Mouse (Mus musculus): Measurements from ENCODE around the gene Mlc1. TPM values are rescaled to one million over a fixed set of nuclear protein-coding genes. Genes with fewer than 3 reads are reported as not detected.

Mlc1 gene
- under 1 TPM in 1 of 3 experiments, not detected in 2; 0.16 TPM for polyA plus RNA-seq (2017; shearing (Covaris generic))

DNA sequence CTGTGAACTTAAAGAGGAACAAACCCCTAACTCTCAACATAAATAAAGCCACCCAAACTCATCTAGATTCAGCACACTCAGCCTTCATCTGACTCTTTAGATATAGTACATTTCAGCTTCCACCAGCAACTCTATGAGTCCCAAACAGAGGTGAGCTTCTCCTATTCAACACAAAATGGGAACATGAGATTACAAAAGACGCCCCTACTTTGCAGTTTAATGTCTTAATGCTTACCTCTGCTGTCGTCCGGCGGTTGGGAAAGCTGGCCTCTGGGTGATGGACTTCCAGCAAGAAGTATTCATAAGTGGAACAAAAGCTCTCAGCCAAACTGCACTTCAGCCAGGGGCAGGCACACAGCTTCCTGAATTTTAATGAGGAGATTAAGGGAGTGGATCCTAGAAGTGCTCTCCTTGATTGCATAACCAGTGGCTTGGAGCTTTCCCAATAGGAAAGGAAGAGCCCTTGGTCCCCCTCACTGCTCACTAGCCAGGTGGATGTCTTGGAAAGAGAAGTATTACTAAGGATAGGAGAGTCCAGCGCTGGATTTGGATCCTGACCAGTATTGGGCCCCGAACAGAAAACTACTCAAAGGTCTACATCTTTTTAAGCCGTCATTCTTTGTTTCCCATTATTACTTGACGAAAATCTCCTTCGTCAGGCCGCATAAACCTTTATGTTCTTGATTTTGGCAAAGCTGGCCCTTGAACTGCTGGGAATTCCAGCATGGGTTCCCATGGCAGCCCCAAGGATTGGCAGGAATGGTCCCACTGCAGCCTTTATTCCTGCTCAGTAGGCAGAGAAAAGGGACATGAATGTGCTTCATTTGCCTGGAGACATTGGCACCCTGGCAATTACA lies at the start of gene Mlc1:
Gene Mlc1 (minus strand): TSS at position 727 of the 857 bp plus-strand sequence.
- ATAC-seq, result no peak

DNA sequence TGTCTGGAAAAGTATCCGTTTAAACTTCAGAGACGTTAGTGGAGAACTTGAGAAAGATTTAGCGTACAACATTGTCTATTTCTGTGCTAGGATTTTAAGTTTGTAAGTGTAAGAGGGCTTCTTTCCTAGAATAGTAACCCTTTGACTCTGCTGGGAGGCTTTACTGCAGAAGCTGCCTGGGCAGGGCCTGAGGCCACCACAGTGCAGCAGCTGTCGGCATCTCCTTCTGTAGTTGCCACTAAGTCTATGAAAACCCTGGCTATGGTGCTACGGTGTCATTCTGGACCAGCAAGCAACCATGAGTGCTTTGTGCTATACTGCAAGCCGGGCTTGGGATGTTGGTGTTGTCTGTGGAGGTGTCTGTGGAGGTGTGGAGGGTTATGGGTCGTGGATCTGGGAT lies 41.7 kb upstream of the Mlc1 start:
- no peak for ATAC-seq

DNA sequence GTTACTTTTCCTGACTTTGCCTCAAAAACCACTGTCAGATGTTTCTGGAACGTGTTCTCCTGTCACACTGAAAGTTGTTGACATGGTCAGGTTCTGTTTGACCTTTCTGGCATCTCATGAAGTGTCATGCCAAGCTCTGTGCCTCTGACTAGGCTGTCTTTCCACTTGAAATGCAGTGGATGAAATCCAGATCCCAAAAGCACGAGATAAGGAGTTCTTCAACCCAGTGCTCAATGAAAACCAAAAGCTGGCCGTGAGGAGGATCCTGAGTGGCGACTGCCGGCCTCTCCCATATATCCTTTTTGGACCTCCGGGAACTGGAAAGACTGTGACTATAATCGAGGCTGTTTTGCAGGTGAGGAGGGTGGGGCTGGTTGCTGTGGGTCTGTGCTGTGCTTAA lies 41.3 kb upstream of the Mlc1 start:
- no peak for ATAC-seq

DNA sequence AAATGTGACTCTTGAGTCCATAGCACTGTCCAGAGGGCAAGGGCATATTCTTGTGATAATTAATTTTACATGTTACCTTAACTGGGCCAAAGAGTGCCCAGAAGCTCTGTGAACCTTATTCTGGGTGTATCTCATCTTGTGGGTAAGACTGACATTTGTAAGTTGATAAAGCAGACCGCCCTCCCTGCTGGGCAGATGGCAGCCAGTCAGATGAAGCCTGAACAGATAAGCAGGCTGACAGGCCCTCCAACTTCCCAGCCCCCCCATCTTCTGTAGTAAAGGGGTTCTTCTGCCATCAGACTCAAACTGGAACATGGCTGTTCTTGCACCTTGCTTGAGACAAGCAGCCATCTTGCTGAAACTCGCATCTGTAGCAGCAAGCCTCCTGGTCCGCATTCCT lies 37.9 kb upstream of the Mlc1 start:
- ATAC-seq, result no peak

DNA sequence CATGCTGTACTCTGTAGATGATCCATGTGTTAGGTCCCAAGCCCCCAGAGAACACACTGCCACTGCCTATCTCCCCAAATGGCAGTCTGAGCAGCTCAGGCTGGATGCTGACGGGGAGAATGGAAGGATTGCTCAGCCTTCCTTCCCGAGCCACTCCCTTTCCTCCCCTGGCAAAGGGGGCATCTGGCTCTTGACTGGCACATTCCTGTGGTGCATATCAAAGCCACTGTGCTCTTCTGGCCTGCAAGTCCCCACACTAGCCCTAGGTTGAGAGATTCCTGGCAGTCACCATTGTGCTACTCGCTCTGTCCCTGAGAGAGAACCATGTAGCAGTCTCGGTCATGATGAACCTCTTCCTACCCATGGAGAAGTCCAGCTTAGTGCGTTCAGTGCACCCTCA lies 29.0 kb upstream of the Mlc1 start:
- ATAC-seq, result no peak

DNA sequence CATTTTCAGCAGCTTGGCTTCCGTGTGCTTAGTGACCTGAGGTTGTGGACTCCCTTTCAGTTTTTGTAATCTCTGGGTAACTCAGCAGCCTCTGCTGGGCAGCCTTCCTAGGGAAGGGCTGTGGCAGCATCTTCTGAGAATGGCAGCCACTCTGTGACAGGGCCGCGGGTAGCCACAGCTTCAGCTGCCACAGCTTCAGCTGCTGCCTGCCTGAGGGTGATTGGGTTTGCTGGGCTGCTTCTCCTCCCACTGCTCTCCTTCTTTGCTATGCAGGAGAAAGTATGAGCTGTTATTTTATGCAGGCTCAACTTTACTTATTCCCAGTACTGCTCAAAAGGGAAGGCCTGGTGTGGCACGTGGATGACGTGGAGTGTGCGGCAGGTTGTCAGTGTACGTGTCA lies 28.2 kb upstream of the Mlc1 start:
- no peak for ATAC-seq

DNA sequence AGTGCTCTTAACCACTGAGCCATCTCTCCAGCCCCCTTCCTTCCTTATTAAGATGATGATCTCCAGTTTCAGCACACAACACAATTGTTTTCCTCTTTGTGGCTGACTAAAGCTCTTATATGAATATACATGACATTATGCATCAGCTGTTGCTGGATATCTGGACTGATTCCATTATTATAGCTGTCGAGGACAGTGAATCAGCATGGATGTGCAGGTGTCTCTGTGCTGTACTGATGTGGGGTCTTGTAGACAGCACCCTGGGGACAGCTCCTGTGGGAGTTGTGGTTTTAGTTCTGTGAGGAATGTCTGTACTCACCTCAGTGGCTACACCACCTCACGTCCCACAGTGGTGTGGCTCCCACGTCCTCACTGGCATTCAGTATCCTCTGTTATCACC lies 22.4 kb upstream of the Mlc1 start:
- ATAC-seq, result no peak

DNA sequence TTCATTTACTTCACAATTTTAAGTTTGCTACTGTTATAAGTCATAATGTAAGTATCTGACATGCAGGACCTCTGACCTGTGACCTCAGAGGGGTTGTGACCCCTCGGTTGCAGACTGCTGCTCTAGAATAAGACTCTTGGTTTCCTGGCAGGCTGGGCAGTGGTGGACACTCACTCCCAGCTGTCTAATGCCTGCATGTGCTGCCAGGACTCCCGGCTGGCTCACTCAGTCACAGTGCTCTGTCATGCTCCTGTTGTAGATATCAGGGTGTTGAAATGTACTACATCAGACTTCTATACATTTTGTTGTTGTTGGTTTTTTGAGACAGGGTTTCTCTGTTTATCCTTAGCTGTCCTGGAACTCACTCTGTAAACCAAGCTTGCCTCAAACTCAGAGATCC lies 21.6 kb upstream of the Mlc1 start:
- ATAC-seq, result no peak

DNA sequence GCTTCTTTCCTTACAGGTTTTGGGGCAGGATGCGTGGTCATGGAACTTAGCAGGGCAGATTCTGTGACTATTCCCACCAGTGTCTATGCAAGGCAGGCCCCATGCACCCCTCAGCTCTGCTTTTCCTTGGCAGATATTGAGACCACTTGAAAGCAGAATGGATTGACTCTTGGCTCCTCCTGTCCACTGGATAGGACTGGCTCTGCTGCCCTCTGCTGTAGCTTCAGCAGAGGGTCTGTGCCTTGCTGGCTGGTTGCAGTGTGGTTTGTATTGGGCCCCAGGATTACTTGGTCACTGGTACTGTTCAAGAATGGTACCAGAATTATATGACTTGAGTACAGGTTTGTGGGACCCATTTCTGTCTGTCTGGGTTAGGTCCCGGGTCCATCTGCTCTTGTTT lies 20.3 kb upstream of the Mlc1 start:
- ATAC-seq, result no peak

DNA sequence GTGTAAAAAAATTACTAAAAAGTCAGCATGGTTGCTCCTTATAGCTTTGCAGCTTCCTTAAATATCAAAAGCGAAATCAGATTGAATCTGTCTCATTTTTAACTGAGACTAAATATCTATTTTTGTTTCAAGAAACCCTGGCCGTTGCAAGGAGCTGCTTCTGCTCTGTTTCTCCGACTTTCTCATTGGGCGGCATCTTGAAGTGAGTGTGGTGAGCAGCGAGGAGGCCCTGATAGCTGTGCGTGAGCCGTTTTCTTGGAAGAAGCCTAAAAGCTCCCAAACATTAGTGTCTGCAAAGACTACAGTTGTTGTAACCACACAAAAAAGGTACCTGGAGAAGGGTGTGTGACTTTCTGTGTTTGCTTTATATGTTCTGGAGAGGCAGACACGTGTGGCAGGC lies 19.8 kb upstream of the Mlc1 start:
- ATAC-seq, result no peak

DNA sequence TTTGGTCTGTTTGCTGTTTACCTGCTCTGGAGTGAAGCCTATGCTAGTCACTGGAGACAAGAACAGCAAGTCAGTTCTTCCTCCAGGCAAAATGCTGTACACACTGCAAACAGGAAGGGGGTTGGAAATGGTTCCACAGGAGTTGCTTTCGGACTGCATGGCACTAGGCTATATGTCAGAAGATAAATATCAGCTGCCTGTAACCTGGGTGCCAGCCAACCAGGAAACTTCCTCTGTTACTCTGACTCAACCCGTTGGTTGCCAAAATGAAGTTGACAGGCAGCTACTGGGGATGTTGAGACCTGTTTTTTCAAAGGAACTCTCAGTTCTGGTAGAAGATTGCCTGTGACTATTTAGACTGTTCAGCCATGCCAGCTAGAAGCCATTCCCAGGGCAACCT lies 10.4 kb upstream of the Mlc1 start:
- no peak for ATAC-seq

DNA sequence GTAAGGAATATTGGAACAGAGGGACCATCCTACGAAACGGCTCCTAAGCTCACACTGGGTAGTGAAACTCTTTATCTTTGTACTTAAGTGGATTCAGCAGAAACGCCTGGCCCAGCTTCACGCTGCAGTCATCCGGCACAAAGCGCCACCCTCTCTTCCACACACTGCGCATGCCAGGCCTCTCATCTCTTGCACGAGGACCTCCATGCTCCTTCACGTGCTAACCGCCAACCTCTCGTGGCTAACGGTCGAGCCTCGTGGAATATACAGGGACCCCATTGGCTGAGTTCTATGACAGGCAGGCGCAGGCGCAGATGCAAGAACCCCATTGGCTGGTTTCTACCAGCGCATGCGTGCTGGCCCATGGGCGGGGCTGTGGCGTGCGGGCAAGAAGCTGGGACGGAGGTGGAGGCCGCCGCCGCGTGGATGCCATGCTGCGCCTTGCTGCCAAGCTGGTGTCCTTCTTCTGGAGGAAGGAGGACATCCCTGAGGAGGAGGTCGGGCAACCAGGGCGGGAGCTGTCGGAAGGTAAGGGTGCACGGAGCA lies 3.8 kb upstream of the Mlc1 start, which contains the start of gene Mov10l1:
Gene Mov10l1 (plus strand): TSS at position 376 of the 546 bp plus-strand sequence.
- no peak for ATAC-seq

DNA sequence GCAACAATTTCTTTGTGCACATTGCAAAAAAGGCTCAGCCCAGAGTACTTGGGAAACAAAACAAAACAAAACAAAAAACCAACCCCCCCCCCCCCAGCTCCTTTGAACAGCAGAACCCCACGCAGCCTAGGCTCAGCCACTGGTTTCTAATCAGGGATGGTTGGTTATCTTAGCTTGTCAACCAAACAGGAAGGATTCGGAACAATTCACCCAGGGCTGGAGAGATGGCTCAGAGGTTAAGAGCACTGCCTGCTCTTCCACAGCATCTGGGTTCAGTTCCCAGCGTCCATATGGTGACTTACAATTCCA lies 285 bp upstream of the Mlc1 start:
- no peak for ATAC-seq

DNA sequence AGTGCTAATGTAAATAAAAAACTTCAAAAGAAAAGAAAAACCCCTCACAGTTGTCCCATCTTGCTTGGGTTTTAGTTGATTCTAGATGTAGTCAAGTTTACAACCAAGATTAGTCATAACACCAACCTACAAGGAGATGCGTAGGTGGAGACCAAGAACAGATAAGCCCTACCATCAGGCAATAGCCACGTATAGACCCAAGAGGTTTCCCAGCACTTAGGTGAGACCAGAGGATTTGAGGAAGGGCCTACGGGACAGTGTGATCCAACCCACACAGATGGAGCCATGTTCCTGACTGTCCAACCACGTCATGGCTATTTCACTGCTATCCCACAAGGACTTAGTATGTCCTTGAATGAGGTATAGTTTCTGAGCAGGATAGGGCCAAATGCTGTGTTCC lies 6.5 kb downstream of the Mlc1 start:
- no peak for ATAC-seq

DNA sequence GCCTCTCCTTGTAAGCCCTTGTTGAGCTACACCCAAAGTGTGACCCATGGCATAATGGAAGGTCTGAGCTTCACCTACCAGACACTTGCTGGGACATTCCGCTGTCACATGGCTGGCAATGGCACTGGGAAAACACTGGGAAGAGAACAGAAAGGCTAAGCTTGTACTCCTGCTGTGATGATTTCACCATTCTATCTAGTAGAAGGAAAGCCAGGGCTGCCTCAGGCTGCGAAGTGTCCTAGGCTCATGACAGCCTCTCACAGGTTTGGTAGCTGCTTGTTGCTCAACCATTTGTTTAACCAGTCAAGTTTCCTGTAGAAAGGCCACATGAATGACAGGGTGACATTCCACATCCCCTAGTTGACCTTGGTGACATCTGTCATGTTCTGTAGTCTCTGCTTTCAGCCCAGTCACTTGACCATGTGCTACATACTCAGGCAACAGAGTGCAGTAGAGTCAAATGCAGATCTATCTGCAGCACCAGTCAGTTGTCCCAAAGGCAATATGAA lies 14.7 kb downstream of the Mlc1 start:
- ATAC-seq, result no peak

DNA sequence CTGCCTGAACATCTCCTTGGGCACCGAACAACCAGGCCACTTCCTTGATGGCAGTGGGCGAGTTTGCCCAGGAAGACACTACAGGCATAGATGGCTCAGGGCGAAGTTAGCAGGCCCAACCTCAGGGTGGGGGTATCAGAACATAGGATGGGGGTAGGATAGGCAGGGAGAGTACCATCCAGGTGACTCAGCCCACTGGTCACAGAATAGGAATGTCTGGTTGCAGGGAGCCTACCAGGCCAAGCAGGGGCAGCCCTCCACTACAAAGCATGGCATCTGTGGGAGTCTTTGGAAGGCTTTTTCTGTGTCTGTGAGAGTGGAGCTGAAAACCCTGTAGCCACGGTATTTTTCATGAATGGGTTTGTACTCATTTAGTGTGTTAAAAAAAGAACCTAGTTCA lies 21.3 kb downstream of the Mlc1 start:
- ATAC-seq, result no peak

DNA sequence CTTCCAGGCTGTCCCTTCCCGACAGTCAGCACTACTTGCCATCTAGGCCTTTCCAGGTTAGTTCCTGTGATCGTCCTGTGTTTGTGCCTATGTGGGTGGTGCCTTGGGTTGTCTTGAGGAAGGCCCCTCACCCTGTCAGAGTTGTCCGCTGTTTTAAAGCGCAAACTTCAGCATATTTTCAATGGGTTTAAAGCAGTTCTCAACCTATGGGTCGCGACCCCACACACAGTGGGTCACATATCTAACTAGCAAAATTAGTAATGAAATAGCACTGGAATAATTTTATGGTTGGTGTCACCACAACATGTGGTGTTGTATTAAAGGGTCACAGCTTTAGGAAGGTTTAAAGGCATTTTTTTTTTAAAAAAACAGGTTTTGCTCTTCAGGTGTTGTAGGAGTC lies 23.5 kb downstream of the Mlc1 start:
- ATAC-seq, result no peak

DNA sequence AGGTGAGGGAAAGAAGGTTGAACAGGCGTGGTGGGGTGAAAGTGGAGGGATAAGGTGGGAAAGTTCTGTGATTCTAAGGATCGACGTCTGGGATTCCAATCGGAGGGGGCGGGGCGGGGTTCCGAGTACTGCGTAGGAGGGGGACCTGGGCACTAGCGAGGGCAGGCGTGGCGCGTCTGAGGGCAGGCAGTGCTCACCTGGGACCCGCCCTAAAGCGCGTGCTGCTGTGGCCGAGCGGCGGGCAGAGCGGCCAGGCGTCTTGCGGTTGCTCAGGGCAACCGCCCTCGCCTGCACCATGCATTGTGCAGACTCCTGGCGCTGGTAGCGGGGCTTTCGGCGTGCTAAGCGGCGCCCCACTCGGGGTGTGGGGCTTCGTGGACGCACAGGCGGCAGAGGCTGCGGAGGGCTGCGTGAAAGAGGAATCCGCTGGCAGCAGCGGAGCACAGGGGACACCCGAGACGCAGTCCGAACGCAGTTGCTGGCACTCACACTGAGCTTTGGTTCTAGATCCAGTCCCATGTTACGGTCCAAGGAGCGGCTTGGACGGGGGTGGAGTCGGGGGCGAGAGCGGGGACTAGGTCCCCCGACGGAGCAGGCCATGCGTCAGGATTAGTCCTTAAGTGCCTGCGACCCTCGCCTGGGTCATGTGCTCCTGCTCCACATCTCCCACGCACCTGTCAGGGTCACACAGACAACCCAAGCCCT lies 24.3 kb downstream of the Mlc1 start, which contains the start of gene Ttll8:
Gene Ttll8 (minus strand): TSS at position 51 of the 705 bp plus-strand sequence.
- no peak for ATAC-seq

DNA sequence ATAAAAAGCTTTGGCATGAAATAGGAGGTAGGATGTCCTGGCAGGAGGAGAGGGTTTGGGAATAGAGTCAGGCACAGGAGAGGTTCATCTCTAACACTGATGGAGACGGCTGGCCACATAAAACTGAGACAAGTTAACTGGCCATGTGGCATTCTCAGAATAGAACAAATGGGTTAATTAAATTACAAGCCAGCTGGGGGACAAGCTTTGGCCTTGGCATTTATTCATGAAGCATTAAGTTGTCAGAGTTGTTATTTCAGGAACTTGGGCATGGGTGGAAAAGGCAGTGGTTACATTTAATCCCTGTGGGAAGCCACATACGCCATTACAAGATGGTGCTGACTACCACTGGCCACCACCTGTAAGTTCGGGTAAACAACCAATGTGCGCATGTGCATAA lies 27.6 kb downstream of the Mlc1 start:
- no peak for ATAC-seq

DNA sequence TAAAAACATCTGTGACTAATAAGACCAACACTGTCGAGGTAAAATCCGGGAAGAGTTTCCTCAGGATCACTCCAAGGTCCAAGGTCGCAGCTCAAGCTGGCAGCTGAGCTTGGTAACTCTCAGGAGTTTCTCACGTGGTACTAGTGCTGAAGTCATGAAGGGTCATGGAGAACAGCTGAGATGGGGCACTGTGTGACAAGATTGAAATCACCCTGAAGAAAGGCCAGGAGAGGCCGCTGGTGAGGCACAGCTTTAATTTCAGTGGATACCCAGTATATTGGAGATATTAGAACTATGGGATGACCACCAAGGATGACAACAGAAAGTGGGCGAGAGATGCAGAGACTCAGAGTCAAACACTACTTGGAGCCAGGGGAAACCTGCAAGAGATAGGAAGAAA lies 32.0 kb downstream of the Mlc1 start:
- ATAC-seq, result no peak

DNA sequence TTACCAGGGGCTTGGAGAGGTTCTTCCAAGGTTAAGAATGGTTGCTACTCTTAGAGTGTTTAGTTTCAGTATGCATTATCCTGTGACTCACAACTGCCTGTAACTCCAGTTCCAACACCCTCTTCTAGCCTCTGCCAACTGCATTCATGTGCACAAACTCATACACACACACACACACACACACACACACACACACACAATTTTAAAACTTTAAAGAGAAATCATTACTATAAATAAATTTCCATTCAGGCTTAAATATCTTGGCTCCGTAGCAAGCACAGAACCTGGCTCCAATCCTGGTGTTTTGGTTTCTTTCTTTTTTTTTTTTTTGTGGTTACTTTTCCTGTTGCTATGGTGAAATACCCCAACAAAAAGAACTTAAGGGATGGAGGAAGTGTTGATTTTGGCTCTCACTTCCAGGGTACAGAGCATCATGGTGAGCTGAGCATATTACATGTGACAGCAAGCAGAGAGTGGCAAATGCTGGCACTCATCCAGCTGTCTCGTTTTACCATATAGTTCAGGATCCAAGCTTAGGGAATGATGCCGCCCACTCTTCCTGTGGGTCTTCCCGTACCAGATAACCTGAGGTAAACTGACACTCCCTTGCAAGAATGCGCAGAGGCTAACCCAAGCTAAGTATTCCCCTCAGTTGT lies 34.8 kb downstream of the Mlc1 start:
- ATAC-seq, result no peak

DNA sequence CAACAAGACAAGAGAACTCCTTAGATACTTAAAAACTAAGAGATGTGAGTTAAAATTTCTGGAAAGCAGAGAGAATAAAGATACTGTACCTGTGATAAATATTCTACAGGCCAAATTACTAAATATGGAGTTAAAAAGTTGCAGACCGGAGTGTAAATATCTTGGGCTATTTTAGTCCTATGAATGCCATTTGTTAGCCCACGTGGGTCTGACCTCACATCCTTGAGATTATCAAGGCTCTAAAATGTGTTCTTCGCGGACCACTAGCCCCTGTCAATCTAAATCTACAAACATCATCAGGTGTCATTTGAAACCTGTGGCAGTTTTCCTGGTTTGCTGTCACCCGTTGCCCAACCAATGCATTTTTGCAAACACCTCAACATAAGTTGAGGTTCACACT lies 36.0 kb downstream of the Mlc1 start:
- no peak for ATAC-seq

DNA sequence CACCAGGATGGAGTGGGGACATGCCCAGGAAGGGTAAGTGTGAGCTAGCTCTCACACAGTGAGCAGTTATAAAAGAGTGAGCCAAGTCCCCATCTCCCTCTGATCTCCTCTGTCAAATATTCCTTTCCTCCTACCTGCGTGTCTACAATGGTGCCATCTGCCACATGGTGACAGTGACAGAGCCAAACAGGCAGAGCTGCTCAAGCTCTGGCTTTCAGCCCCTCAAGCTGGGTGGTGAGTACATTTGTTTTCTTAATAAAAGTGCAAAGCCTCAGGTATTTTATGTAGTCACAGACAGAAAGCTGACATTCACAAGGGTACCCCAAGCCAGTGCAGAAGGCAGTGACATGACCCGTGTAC lies 41.5 kb downstream of the Mlc1 start:
- no peak for ATAC-seq

Measured in inflammation-experienced regulatory T-cells, adult 6 months (primary cell).